Mouse (Mus musculus): ENCODE results near the gene Tcp10a. TPM values are rescaled to one million over a fixed set of nuclear protein-coding genes. Genes with fewer than 3 reads are reported as not detected.
"Not testable (repeated sequence)": the region's sequence is repeated elsewhere in the genome, so short reads cannot be mapped to it uniquely, and the experiment has no call there.

Gene Tcp10a
- polyA plus RNA-seq, 1 experiment from 2014 or later, result 0.07 TPM

DNA sequence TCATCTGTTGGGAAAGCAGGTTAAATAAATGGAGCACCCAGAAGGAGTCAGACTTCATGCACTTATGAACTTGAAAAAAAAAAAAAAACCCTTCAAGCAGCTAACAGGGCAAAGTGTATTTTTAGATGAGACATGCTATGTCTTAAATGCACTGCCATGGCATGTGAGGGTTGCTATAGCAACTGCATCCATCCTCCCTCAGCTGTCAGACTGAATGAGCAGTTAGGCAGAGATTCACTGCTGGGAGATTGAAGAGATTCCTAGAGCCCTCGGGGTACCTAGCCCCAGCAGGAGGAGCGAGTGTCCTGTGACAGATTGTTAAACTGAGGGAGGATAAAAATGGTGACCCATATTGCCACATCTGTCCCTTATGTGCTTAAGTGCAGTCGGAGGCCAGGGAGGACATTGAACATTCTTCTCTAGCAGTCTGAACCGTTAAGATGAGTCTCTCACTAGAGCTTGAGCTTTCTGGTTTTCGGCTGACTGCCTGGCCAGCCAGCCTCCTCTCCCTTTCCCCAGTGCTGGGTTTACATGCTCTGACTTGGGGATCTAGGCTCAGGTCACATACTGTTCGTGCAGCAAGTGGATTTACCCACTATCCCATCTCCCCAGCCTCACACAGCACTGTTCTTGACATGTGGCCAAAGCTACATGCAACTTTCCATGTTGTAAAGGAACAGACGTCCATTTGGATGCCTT lies 42.4 kb downstream of the Tcp10a start:
- DNase-seq (ENCODE audit: low spot score), result not testable (repeated sequence)

DNA sequence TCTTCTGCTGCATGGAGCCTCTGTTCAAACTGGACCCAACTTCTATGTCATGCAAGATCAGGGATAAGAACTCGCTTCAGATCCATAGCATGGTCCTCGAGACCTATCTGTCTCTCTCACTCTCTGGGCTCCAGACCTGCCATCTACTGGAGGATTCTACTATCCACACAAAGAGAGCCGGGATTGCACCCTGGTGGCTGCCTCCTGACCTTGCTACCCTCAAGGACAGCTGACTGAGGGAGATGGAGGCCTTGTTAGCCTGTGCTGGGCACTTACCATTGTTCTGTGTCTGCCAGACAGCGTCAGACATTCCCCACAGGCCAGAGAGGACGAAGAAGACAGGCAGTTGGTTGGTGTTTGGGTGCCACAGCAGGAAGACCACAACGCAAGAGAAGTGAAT lies 45.0 kb downstream of the Tcp10a start:
- not testable (repeated sequence) for DNase-seq (ENCODE audit: low spot score)

DNA sequence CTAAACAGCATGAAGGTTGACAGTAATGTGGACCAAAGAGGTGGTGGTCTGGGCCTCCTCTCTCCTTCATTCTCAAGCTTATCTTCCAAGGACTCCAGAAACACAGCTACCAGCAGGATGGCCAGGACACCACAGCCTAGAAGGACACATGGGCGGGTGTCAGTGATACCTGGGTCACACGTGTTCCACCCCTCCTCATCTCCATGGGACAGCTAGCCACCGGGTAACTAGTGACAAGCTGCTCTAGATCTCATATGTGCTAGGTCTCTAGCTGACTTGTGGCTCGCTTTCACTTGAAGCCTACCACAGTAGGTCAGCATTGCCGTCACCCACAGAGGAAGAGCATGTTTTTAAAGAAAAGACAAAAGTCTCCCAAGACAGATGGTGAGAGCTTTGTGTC lies 47.4 kb downstream of the Tcp10a start, which contains the start of gene Gm49630:
Gene Gm49630 (minus strand): TSS at position 101 of the 400 bp plus-strand sequence.
- not testable (repeated sequence) for DNase-seq (ENCODE audit: low spot score)

DNA sequence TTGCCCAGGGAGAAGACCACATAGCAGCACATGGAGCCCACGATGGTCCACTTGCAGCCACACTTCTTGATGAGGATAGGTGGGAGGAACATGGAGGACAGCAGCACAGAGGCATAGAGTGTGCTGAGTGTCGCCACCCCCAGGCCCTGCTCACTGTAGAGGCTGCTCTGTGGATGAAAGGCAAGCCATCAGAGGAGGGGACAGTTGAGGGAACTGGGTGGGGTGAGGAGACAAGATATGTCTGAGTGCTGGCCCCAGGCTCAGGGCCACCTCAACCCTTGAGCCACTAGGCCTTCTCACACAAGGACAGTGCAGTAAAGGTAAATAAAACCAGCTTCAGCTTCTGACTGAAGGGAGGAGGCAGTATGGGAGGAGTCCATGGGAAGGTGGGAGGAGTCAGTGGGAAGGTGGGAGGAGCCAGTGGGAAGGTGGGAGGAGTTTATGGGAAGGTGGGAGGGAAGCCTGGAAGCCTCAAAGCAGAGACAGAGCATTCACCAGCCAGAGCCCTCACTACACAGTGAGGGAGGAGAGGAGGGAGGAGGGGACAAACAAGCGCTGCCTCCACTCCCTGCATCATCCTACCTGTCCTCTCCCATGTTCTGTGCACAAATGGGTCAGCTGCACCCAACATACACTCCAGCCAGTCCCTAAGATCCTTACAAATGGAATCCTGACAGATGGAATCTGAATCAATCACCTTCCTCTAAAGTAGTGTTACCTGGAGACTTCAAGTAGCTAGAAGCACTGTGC lies 52.7 kb downstream of the Tcp10a start:
- not testable (repeated sequence) for DNase-seq (ENCODE audit: low spot score)

DNA sequence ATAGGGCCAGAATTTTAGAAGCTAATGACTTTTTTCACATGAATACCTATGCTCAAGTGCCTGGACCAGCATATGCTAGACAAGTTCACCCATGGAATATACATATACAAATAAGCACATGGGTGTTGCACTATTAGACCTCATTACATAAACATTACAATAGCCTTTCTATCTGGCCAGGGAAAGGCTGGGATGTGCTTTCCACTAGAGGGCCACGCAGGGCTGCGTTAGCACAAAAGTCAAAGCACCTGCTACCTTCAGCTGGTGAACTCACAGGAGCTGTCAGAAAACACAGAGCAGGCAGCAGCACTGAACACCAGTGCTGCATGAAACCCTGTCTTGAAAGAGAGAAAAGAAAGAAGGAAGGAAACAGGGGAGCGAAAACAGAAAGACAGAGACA lies 53.5 kb downstream of the Tcp10a start:
- DNase-seq (ENCODE audit: low spot score), result not testable (repeated sequence)

DNA sequence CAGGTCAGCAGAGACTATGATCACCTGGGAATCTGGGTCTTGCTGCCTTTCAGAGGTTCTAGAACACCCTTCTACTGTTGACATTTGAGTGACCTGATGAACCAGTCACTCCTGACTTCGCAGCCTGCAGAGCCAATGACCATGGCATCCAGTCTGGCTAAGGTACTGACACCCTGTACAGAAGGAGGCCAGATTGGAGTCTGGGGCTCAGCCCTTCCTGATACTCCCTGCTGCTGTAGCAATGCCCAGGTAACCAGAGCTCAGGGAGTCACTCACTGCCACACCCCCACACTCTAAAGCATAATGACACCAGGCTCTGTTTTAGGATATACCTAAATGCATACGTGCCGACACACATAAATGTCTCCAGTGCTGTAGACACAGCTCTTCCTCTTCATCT lies 58.3 kb downstream of the Tcp10a start:
- not testable (repeated sequence) for DNase-seq (ENCODE audit: low spot score)

DNA sequence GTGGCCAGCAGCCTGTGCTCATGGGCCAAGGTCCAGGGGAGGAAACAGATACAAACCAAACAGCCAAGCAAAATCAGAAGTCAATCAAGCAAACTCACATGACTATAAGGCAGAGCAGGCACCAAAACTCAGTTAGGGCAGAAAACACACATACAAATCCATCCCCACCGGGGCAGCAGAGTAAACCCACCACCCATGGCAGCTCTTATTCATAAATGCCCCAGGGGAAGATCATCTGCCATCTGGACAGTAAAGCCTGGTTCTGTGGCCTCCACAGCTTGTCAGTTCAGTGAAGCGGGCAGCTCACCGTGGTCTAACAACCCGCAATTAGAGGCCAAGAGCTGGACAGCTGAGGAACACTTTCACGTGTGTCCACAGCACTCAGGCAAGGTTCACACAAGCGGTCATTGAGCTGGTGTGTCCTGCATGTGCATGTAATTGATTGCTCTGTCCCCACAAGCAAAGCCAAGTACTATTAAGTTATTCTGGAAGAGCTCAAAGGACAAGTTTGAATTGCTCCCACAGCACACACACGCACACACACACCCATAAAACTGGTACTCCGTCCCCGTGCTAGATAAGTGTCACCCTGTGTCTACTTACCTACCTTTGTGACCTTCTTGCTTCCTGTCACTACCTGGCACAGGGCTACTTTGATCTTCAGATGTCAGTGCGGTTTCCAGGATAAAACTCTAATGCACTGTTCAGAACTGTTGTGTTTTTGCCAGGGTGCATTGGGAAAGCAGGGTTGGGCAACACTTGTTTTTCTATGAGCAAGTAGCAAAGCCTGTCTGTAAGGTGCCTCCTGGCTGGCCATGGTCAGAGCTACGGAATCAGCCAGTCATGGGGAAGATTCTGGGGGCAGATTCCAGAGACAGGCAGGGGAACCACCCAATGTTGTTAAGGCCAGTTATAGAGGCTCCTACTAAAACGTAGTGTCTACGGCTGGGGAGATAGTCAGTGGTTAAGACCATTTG lies 59.0 kb downstream of the Tcp10a start:
- DNase-seq (ENCODE audit: low spot score), result not testable (repeated sequence)

DNA sequence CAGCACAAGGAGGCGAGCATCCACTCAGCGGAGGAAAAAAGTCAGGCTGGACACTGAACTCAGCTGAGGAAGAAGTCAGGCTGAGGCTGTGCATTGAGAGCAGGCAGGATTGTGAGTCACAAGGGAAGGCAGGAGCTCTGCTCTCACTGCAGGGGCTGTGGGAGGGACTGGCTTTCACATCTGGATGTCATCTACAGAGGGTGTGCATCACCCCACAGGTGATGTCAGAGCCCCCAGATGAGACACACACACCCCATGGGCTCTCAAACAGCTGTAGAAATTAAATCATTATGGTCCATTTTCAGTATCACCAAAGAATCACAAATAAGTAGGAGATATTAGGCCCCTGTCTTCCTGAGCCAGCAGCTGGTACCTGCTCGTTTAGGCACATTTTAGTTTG lies 60.9 kb downstream of the Tcp10a start, which contains the start of gene Unc93a2:
Gene Unc93a2 (minus strand): TSS at position 101 of the 400 bp plus-strand sequence.
- DNase-seq (ENCODE audit: low spot score), result not testable (repeated sequence)

DNA sequence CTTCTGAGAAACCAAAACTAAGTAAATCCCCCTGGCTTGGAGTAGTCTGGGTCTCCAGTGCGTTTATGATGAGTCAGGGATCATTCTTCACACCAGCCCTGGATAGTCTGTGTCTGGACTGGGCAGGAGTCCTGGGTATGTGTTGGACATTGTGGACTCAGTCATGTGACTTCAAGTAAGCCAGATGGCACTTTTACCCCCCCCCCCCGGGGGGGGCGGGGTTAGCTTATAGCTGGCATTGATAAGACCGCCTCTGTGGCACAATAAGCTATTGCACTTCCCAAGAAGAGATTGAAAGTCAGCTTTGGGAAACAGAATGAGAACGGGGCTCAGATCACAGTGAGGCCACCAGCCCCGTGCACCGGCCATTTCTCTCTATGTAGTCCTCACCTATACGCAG lies 61.6 kb downstream of the Tcp10a start:
- not testable (repeated sequence) for DNase-seq (ENCODE audit: low spot score)

DNA sequence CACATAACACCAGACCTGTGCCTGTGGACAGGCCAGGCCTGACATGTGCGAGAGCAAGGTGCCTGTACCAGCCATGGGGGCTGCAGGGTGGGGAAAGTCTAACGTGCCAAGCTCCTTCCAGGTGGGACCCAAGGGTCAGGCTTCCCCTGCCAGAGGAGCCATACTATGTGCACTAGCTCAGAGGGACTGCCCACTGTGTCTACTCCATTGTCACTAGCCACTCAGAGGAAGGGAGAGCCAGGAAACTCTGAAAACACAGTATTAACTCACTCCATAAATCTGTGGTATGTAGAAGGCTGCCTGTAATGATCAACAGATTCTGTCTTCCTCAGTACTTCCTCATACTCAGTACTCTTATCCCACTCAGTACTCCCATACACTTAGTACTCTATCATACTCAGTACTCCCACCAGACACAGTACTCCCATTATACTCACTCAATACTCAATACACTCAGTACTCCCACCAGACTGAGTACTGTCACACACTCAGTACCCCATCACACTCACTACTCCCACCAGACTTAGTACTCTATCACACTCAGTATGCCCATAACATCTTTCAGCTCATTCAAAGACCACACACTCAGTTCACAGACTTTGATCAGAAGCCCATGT lies 64.0 kb downstream of the Tcp10a start:
- DNase-seq (ENCODE audit: low spot score), result not testable (repeated sequence)

DNA sequence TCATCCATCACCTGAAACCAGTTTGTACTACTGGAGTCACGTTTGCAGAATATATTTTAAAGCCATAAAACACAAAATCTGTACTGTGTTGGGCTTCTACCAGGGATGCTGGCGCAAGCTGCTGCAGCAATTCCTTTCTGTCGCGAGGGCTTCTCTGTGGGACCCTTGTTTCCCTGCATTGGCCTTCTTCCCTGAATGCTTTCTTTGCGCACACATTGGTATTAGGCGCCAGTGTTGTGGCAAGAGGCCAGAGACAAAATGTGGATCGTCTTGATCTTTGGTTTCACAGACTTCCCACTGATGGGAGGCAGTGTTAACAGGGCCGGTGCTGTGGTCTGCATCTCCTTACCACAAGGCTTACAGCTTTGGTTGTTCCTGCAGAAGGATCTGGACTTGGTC lies 64.5 kb downstream of the Tcp10a start:
- DNase-seq (ENCODE audit: low spot score), result not testable (repeated sequence)

DNA sequence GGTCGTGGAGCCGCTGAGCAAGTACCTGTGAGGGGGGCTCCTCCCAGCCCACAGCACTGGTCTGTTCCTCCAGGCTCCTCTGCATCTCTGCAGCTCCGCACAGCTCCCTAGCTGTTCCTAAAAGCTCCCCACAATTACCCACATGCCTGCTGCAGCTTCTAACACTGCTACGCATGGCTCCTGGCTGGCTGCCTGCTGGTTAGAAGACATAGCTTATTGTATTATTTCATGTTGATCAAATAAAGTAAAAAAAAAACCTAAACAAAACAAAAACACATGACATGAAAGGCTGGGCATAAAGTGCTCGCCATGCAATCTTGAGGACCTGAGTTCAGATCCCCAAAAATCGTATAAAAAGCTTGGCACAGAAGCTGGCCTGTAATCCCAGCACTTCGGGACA lies 65.5 kb downstream of the Tcp10a start:
- not testable (repeated sequence) for DNase-seq (ENCODE audit: low spot score)

DNA sequence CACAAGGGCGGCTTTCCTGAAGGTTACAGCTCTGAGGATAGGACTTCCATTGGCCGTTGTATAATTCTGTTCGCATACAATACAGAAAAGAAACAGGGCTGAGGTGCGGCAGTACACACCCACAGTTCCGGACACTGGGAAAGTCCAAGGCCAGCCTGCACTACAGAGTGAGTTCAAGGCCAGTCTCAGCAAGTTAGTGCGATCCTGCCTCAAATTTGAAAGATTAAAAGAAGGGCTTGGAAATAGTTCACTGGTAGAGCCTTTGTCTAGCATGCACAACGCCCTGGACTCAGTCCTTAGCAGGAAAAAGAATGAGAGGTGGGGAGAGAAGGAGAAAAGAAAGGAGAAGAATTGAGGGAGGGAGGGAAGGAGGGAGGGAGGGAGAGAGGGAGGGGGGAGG lies 70.7 kb downstream of the Tcp10a start:
- DNase-seq (ENCODE audit: low spot score), result not testable (repeated sequence)

Other genes starting within 250 kb of the Tcp10a start
- gene Rps6ka2, start 154.5 kb upstream of the Tcp10a start, polyA plus RNA-seq (2015; fragmentation: Nextera tagmentation; extraction: Ambion mirVana), result 1.5 and 2.1 TPM in 2 replicates
- not detected in 2 replicates for gene Ttll2, start 28.1 kb downstream of the Tcp10a start, polyA plus RNA-seq (2015; fragmentation: Nextera tagmentation; extraction: Ambion mirVana)
- gene Gm49630, start 47.3 kb downstream of the Tcp10a start, polyA plus RNA-seq (2015; fragmentation: Nextera tagmentation; extraction: Ambion mirVana), result not detected in 2 replicates
- 0.06 and 0.29 TPM in 2 replicates for gene Unc93a2, start 60.8 kb downstream of the Tcp10a start, polyA plus RNA-seq (2015; fragmentation: Nextera tagmentation; extraction: Ambion mirVana)

Measured in thymus, postnatal 0 days (tissue).